Mouse (Mus musculus) activated CD4-positive, CD25-positive, alpha-beta regulatory T cell (primary cell): ENCODE data around the gene Zfp979. TPM values are rescaled to one million over a fixed set of nuclear protein-coding genes. Genes with fewer than 3 reads are reported as not detected.

Experiments
- polyA plus RNA-seq, 2 experiments: library from polyadenylated mRNA; unstranded; fragments of 100-300 nt; shearing (Covaris generic); gene quantifications; one replicate each; pipeline ENCODE4 v1.2.1; 2017

Zfp979 gene
- polyA plus RNA-seq: 1 to 10 TPM in 1 of 2 experiments, under 1 TPM in 1; 0.27 to 1.1 TPM

DNA sequence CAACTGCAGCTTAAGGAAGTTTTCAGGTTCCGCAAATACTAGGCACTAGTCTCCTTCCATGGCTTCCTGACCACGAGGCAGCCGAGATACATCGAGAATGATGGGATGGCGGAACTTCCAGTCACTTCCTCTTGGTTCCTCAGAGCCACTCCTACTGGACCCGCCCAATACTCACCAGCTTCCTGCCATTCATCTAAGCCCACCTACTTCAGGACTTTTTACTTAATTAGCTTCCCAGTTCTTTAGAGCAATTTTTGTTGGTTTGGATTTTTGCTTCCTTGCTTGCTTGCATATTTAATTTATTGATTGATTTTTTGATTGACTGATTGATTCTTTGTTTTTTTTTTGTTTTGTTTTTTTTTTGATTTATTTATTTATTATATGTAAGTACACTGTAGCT lies at the start of gene Zfp979:
TSS of gene Zfp979 (minus strand) at position 101 of the 400 bp plus-strand sequence.

Other genes starting within 250 kb of the Zfp979 start
- gene Zfp982, start 150.1 kb downstream of the Zfp979 start, polyA plus RNA-seq: 1 to 10 TPM in 1 of 2 experiments, under 1 TPM in 1; 0.97 to 1.1 TPM
- gene Gm16503, start 102.3 kb downstream of the Zfp979 start, polyA plus RNA-seq: 1 to 10 TPM in 1 of 2 experiments, under 1 TPM in 1; 0.06 to 1.6 TPM
- gene Zfp985, start 89.2 kb downstream of the Zfp979 start, polyA plus RNA-seq: 1 to 10 TPM in 1 of 2 experiments, under 1 TPM in 1; 0.74 to 1.2 TPM
- gene Zfp534, start 60.0 kb upstream of the Zfp979 start, polyA plus RNA-seq: under 1 TPM in 1 of 2 experiments, not detected in 1; 0.21 TPM
- gene Zfp984, start 167.3 kb upstream of the Zfp979 start, polyA plus RNA-seq: 10 to 100 TPM; 19.0 to 33.3 TPM
- 1 to 10 TPM; 3.5 to 7.6 TPM for gene Zfp933, start 205.9 kb upstream of the Zfp979 start, polyA plus RNA-seq
- 10 to 100 TPM; 88.4 to 90.0 TPM for gene Miip, start 226.3 kb upstream of the Zfp979 start, polyA plus RNA-seq
- 1 to 10 TPM; 2.9 to 5.1 TPM for gene Fv1, start 226.5 kb upstream of the Zfp979 start, polyA plus RNA-seq